Mouse (Mus musculus) layer of hippocampus, adult 6 months (tissue): ENCODE results near the gene Aktip. TPM values are rescaled to one million over a fixed set of nuclear protein-coding genes. Genes with fewer than 3 reads are reported as not detected.

Experiments used
- long read RNA-seq, 2 experiments: library from polyadenylated mRNA; unstranded; transcript quantifications; one replicate each; pipeline ENCODE4 v2.0.0; 2019 to 2020
- polyA plus RNA-seq: library from polyadenylated mRNA; unstranded; fragments of <200 nt; fragmentation: Nextera tagmentation; gene quantifications from 2 replicates; pipeline ENCODE4 v1.2.3, GENCODE M21; 2021

The Aktip gene
- 125 and 128 TPM in 2 replicates for polyA plus RNA-seq
- long read RNA-seq, experiment 1, transcript Aktip-201 (10 exons, 1,171 nt): minor isoform, 48 of 219 reads
- long read RNA-seq, experiment 1, transcript Aktip-205 (10 exons, 2,079 nt): major isoform, 103 of 219 reads
- long read RNA-seq, experiment 1, partial matches to known transcripts: 13 of 219 reads
- long read RNA-seq, experiment 1, other reads (novel, unspliced or antisense): 51 of 219 reads
- long read RNA-seq, experiment 2, transcript Aktip-205 (10 exons, 2,079 nt): major isoform, 535 of 1,087 reads
- long read RNA-seq, experiment 2, transcript Aktip-201 (10 exons, 1,171 nt): minor isoform, 230 of 1,087 reads
- long read RNA-seq, experiment 2, transcript Aktip-202 (11 exons, 2,200 nt): minor isoform, 20 of 1,087 reads
- long read RNA-seq, experiment 2, partial matches to known transcripts: 14 of 1,087 reads
- long read RNA-seq, experiment 2, other reads (novel, unspliced or antisense): 286 of 1,087 reads

DNA sequence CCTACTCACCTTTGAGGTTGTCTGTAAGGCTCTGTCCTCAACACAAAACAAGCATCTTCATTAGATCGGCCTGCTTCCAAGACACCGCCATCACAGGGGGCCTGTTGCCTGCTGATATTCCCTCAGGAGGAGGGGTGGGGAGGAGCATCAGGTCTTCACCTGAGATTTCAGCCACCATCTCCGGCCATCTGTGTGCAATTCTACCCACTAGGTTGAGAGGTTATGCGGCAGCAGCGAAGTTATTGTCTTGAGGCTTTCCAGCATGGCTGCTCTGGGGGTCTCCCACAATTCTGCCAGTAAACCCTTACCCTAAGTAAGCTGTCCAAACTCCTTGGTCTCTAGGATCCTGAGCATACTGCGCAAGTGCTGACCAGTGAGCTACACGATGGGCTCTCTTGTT, at the start of gene Aktip:
Gene Aktip, minus strand, starts transcription at position 101 of the 400 bp plus-strand sequence.

DNA sequence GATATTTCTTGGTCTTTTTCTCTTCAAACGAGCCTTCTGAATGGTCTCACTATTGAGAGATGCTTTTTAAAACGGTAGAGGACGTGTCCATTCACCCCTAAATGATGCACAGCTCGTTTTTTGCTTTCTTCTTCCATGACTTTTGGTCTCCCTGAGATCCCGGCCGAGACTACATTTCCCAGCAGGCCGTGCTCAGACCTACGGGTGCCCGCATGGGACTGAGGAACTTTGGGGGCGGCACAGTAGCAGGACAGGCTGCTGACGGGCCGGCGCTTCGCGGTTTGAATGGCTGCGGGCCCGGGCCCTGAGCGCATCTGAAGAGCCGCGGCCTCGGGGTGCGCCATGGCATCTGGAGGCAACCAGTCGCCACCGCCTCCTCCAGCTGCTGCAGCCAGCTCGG, 129.9 kb downstream of the Aktip start, which contains the start of gene Rbl2:
Gene Rbl2, plus strand, starts transcription at position 224 of the 400 bp plus-strand sequence.

Other genes starting within 250 kb of the Aktip start
- 12.1 and 13.6 TPM in 2 replicates for gene Rbl2, start 129.9 kb downstream of the Aktip start, polyA plus RNA-seq
- gene Rpgrip1l, start 113.3 kb upstream of the Aktip start, polyA plus RNA-seq: 26.3 and 28.3 TPM in 2 replicates
- gene Fto, start 113.5 kb upstream of the Aktip start, polyA plus RNA-seq: 21.9 and 22.1 TPM in 2 replicates